Mouse (Mus musculus): ENCODE results near the gene Zfp428.

GRCm38 (mm10) chr7:24481474-24482207 is 25.2 kb upstream of the Zfp428 start, which contains the start of gene Cadm4:
- TF ChIP-seq CTCF (IDR thresholded peaks at IDR 0.05; ENCODE audit: low read depth): no peak
- TF ChIP-seq EP300 (IDR thresholded peaks at IDR 0.05; ENCODE audit: low read depth): no peak
